Comparison of ENCODE assay signal across 8 mouse cellular contexts in the genomic region with DNA sequence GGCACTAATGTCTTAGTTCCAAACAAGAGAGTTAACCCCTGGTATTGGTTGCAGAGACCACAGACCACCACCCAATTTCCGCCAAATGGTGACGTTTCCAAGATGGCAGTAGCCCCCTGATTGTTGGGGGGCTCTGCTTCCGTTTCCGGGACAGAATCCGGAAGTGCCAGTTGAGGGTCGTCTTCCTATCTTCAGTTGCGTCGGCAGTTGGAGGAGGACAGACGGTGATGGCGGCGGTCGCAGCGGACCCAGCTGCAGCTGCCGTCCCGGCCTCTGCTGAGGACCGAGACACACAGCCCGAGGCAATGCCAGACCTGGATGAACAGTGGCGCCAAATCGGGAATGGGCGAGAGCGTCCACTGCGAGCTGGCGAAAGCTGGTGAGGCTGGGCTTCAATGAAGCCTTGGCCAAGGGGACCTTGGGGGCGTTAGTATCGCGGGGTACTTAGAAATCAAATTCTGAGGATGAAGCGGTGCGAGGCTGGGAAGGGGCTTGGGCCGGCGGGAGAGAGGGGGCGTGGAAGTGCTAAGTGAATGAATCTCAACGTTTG. TPM values are rescaled to one million over a fixed set of nuclear protein-coding genes. Genes with fewer than 3 reads are reported as not detected.
DNase-seq lines count a peak whose midpoint lies in the region; ATAC-seq and TF ChIP-seq lines count a peak whose summit lies in the region.

A gene (plus strand): TSS at position 166 of the 550 bp plus-strand sequence.

- peak within 1 kb of the TSS; percentile 69 for H3K9ac ChIP-seq in kidney, embryonic 14.5 days (ENCODE audit: low read depth, low read length)
- H3K9ac ChIP-seq in forebrain, postnatal 0 days = peak within 1 kb of the TSS; percentile 77
- H3K9ac ChIP-seq in intestine, embryonic 16.5 days (ENCODE audit: low read depth, low read length) = peak within 1 kb of the TSS; percentile 74
- H3K9ac ChIP-seq in limb, embryonic 13.5 days = peak within 1 kb of the TSS; percentile 70

- H3K27ac ChIP-seq in kidney, embryonic 14.5 days (ENCODE audit: low read depth, low read length) = peak within 1 kb of the TSS; percentile 93
- H3K27ac ChIP-seq in forebrain, postnatal 0 days (ENCODE audit: low read depth, low read length) = peak within 1 kb of the TSS; percentile 94
- peak within 1 kb of the TSS; percentile 90 for H3K27ac ChIP-seq in intestine, embryonic 16.5 days (ENCODE audit: low read length)
- peak within 1 kb of the TSS; percentile 89 for H3K27ac ChIP-seq in limb, embryonic 13.5 days
- H3K27ac ChIP-seq in thymus, adult 2 months (ENCODE audit: control insufficient read depth, insufficient read depth, low read length) = peak within 1 kb of the TSS; percentile 92

- peak within 1 kb of the TSS; percentile 59 for H3K4me3 ChIP-seq in kidney, embryonic 14.5 days (ENCODE audit: low read length)
- peak within 1 kb of the TSS; percentile 57 for H3K4me3 ChIP-seq in forebrain, postnatal 0 days (ENCODE audit: low read depth, low read length)
- peak within 1 kb of the TSS; percentile 61 for H3K4me3 ChIP-seq in intestine, embryonic 16.5 days (ENCODE audit: low read length)
- peak within 1 kb of the TSS; percentile 58 for H3K4me3 ChIP-seq in limb, embryonic 13.5 days
- H3K4me3 ChIP-seq in myocyte = peak within 1 kb of the TSS; percentile 47
- peak within 1 kb of the TSS; percentile 95 for H3K4me3 ChIP-seq in thymus, adult 2 months (ENCODE audit: control insufficient read depth, insufficient read depth, low read length)

- 37% methylated on average over 32 of the region's 32 CpGs for WGBS in kidney, embryonic 14.5 days
- WGBS in forebrain, postnatal 0 days = 35% methylated on average over 32 of the region's 32 CpGs
- 14% methylated on average over 31 of the region's 32 CpGs for WGBS in intestine, embryonic 16.5 days
- WGBS in limb, embryonic 13.5 days = 17% methylated on average over 32 of the region's 32 CpGs
- WGBS in thymus, adult 2 months = 1% methylated on average over 32 of the region's 32 CpGs

- H3K27me3 ChIP-seq in kidney, embryonic 14.5 days (ENCODE audit: control insufficient read depth, insufficient read depth, low read length) = no peaks in the 10 kb centered on the region
- no peaks in the 10 kb centered on the region for H3K27me3 ChIP-seq in forebrain, postnatal 0 days (ENCODE audit: insufficient read depth, low read length)
- no peaks in the 10 kb centered on the region for H3K27me3 ChIP-seq in intestine, embryonic 16.5 days (replicated peaks; ENCODE audit: control insufficient read depth, insufficient read depth, low read length)
- no peaks in the 10 kb centered on the region for H3K27me3 ChIP-seq in limb, embryonic 13.5 days
- no peaks in the 10 kb centered on the region for H3K27me3 ChIP-seq in myocyte (ENCODE audit: control insufficient read depth, insufficient read depth, insufficient read length)
- H3K27me3 ChIP-seq in thymus, adult 2 months (ENCODE audit: control insufficient read depth, insufficient read depth, low read length) = no peaks in the 10 kb centered on the region

- DNase-seq in kidney, adult 11 months = no peak
- peak; percentile 5 for DNase-seq in c-Kit-positive CD71-positive TER-119-positive erythroid progenitor cells, embryonic 14.5 days (ENCODE audit: low spot score)
- peak; percentile 82 for DNase-seq in forebrain, postnatal 0 days
- DNase-seq in thymus, adult 2 months = peak; percentile 33

- peak; percentile 59 for ATAC-seq in kidney, embryonic 14.5 days (ENCODE audit: low FRiP score, low TSS enrichment)
- ATAC-seq in forebrain, postnatal 0 days = peak; percentile 87
- no peak for ATAC-seq in intestine, embryonic 16.5 days
- ATAC-seq in limb, embryonic 13.5 days (ENCODE audit: low FRiP score, low read depth) = peak; percentile 60

- no peak for TF ChIP-seq CTCF in forebrain, postnatal 0 days (IDR thresholded peaks at IDR 0.05; ENCODE audit: low read depth)
- no peak for TF ChIP-seq CTCF in thymus, adult 2 months (IDR thresholded peaks at IDR 0.05; ENCODE audit: borderline replicate concordance, control insufficient read depth, extremely low read depth, insufficient read depth, low read length, poor library complexity)

- peak within 1 kb of the TSS; percentile 39 for H3K4me2 ChIP-seq in kidney, embryonic 14.5 days (replicated peaks; ENCODE audit: low read depth, low read length)
- peak within 1 kb of the TSS; percentile 39 for H3K4me2 ChIP-seq in forebrain, postnatal 0 days (ENCODE audit: low read depth)
- H3K4me2 ChIP-seq in intestine, embryonic 16.5 days (ENCODE audit: low read depth, low read length) = peak within 1 kb of the TSS; percentile 42
- peak within 1 kb of the TSS; percentile 56 for H3K4me2 ChIP-seq in limb, embryonic 13.5 days (replicated peaks)
- H3K4me2 ChIP-seq in myocyte (ENCODE audit: low read depth) = peak within 1 kb of the TSS; percentile 68

- TF ChIP-seq POLR2A in myocyte (IDR thresholded peaks at IDR 0.05; ENCODE audit: insufficient read length, low read depth) = peak; percentile 63
- TF ChIP-seq POLR2A in thymus, adult 2 months (IDR thresholded peaks at IDR 0.05; ENCODE audit: control insufficient read depth, extremely low read depth, insufficient read depth, low read length, poor library complexity) = 0 out of 2 replicates have a peak, but pooled peaks have one; percentile 26

- H3ac ChIP-seq in myocyte (ENCODE audit: control insufficient read depth, insufficient read length) = peak within 1 kb of the TSS; percentile 89

- H3K9me3 ChIP-seq in kidney, embryonic 14.5 days (ENCODE audit: control insufficient read depth, low read length) = no peaks in the 10 kb centered on the region
- no peaks in the 10 kb centered on the region for H3K9me3 ChIP-seq in forebrain, postnatal 0 days (ENCODE audit: low read length)
- no peaks in the 10 kb centered on the region for H3K9me3 ChIP-seq in intestine, embryonic 16.5 days (ENCODE audit: control insufficient read depth, low read length)
- no peaks in the 10 kb centered on the region for H3K9me3 ChIP-seq in limb, embryonic 13.5 days

- H3K79me2 ChIP-seq in myocyte (ENCODE audit: control insufficient read depth, insufficient read depth) = peaks cover 16% of the 10 kb centered on the region

- no peaks in the 10 kb centered on the region for H3K4me1 ChIP-seq in kidney, embryonic 14.5 days (ENCODE audit: control insufficient read depth, insufficient read depth, low read length)
- no peaks in the 10 kb centered on the region for H3K4me1 ChIP-seq in forebrain, postnatal 0 days (ENCODE audit: insufficient read depth)
- no peaks in the 10 kb centered on the region for H3K4me1 ChIP-seq in intestine, embryonic 16.5 days (ENCODE audit: control insufficient read depth, insufficient read depth, low read length)
- H3K4me1 ChIP-seq in limb, embryonic 13.5 days = no peaks in the 10 kb centered on the region
- H3K4me1 ChIP-seq in thymus, adult 2 months (replicated peaks; ENCODE audit: control insufficient read depth, insufficient read depth, low read length) = no peaks in the 10 kb centered on the region

- peaks cover 6% of the 10 kb centered on the region; the same call in 1 of the 2 replicates for H3K36me3 ChIP-seq in kidney, embryonic 14.5 days (ENCODE audit: control insufficient read depth, insufficient read depth, low read length)
- no peaks in the 10 kb centered on the region; the same call in 1 of the 2 replicates for H3K36me3 ChIP-seq in forebrain, postnatal 0 days (ENCODE audit: insufficient read depth)
- no peaks in the 10 kb centered on the region for H3K36me3 ChIP-seq in intestine, embryonic 16.5 days (ENCODE audit: control insufficient read depth, insufficient read depth, low read length)
- peaks cover 8% of the 10 kb centered on the region for H3K36me3 ChIP-seq in limb, embryonic 13.5 days
- no peaks in the 10 kb centered on the region for H3K36me3 ChIP-seq in myocyte (ENCODE audit: control insufficient read depth, insufficient read depth)
- no peaks in the 10 kb centered on the region; the same call in 1 of the 2 replicates for H3K36me3 ChIP-seq in thymus, adult 2 months (ENCODE audit: control insufficient read depth, insufficient read depth, low read length)

TF ChIP-seq in myocyte, 11 proteins besides CTCF, POLR2A, EP300 and RAD21:
- TF ChIP-seq E2F4 (IDR thresholded peaks at IDR 0.05; ENCODE audit: insufficient read depth) = no peak
- TF ChIP-seq POLR2AphosphoS2 (IDR thresholded peaks at IDR 0.05; ENCODE audit: insufficient read length, low read depth) = peak; percentile 75
- TF ChIP-seq REST (IDR thresholded peaks at IDR 0.05; ENCODE audit: insufficient read depth, insufficient read length) = no peak
- peak in 1 of 3 experiments; percentile 23 for TF ChIP-seq MYOD1 (IDR thresholded peaks at IDR 0.05; ENCODE audit: control insufficient read depth in 1 of 3, insufficient read length in 2 of 3, low read depth in 2 of 3)
- TF ChIP-seq MYOG (IDR thresholded peaks at IDR 0.05; ENCODE audit: control insufficient read depth in 1 of 3, insufficient read depth in 1 of 3, insufficient read length in 2 of 3, low read depth in 2 of 3) = peak in 1 of 3 experiments; percentile 2
- no peak for TF ChIP-seq CEBPB (IDR thresholded peaks at IDR 0.05; ENCODE audit: insufficient read depth, poor library complexity, severe bottlenecking)

RNA-seq across cellular contexts. Expression of the gene that starts here (rescaled TPM):
- polyA plus RNA-seq in kidney, embryonic 14.5 days (2014; fragmentation: Nextera tagmentation; extraction: Ambion mirVana) = 22.7 and 39.7 TPM in 2 replicates
- total RNA-seq in forebrain, postnatal 0 days (2014; rRNA removed) = 73.7 and 101 TPM in 2 replicates
- 47.6 and 63.8 TPM in 2 replicates for polyA plus RNA-seq in forebrain, postnatal 0 days (2015; fragmentation: Nextera tagmentation; extraction: Ambion mirVana)
- polyA plus RNA-seq in intestine, embryonic 16.5 days (2015; fragmentation: Nextera tagmentation; extraction: Ambion mirVana) = 25.6 and 27.6 TPM in 2 replicates
- 56.9 and 60.7 TPM in 2 replicates for polyA plus RNA-seq in limb, embryonic 13.5 days (2015; fragmentation: Nextera tagmentation; extraction: Ambion mirVana)
- 24.5 TPM for polyA plus RNA-seq in myocyte (2012; fragmentation: generic; extraction: Trizol)
- polyA plus RNA-seq in thymus, adult 2 months (2012; rRNA removed) = 38.3 and 39.3 TPM in 2 replicates
